Mouse (Mus musculus): ENCODE results near the gene Uggt2.
"Not testable (repeated sequence)": the region's sequence is repeated elsewhere in the genome, so short reads cannot be mapped to it uniquely, and the experiment has no call there.

Gene Uggt2

DNA sequence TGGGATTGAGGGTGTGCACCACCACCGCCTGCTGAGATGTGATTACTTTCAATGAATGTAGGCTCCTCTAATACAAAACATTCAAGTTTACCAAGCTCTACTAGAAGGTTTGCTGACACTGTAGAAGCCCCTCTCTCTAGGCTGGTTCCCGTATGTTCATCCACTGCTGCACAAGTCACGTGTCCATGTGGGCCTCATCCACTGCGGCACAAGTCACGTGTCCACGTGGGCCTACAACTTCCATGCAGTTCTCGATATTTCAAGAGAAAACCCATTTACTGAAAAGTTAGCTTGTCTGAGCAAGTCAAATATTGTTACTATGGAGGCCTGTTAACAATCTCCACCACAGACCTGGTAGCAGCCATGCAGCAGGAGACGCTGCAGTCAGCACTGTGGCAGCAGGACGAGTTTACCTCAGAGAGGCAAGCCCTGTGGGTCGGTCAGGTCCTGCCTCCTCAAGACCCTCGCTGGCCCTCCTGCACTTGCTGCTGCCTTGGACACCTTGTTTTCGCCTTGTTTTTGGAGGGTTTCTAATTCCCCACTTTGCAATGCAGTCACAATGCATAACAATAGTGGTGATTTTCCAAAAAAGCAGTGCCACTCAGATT, 62.0 kb downstream of the Uggt2 start:
- in situ Hi-C loops (cut with MboI, MseI) = no loop called here

DNA sequence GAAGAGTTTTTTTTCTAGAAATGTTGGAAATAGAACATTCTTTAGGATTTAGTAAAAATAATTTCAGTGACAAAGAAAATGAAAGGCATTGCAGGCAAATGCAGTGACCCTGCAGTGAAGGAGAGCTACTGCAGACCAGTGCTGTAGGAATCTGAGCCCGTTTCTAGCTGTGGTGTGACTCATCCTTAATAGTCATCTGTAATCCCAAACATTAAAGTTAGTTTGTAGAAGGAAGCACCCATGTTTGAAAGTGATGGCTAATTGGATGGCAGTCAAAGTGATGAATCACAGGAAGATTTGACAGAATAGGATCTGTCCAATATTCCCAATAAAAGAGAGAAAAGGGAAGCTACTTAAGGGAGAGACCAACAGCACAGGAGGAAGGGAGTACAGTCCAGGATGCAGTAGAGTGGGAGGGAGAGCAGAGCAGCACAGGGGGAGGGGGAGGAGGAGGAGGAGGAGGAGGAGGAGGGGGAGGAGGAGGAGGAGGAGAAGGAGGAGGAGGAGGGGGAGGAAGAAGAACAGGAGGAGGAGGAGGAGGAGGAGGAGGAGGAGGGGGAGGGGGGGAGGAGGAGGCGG, 71.5 kb downstream of the Uggt2 start:
- in situ Hi-C loops (cut with MboI, MseI) = no loop called here

- in situ Hi-C loops (cut with MboI, MseI) = no loop called here
Measured at GRCm38 (mm10) chr14:119027130-119027529, 72.1 kb downstream of the Uggt2 start.

DNA sequence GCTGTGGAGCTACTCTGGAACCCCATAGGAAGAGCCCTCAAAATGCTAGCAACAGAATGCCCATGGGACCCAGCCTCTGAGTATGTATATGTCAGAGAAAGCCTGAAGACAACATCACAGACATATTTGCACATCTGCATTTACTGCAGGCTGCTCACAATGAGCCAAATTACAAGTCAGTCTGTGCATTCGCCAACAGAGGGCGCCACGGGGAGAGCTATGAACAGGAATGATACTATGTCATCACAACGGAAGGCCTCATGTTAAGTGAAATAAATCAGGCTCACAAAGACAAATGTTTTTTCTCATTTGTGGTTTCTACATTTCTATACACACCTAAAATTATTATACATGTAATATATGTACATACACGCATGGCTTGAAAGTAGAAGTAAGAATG, 73.3 kb downstream of the Uggt2 start:
- in situ Hi-C loops (cut with MboI, MseI) = no loop called here

GRCm38 (mm10) chr14:119013549-119013948, 85.7 kb downstream of the Uggt2 start:
- in situ Hi-C loops (cut with MboI, MseI) = no loop called here

DNA sequence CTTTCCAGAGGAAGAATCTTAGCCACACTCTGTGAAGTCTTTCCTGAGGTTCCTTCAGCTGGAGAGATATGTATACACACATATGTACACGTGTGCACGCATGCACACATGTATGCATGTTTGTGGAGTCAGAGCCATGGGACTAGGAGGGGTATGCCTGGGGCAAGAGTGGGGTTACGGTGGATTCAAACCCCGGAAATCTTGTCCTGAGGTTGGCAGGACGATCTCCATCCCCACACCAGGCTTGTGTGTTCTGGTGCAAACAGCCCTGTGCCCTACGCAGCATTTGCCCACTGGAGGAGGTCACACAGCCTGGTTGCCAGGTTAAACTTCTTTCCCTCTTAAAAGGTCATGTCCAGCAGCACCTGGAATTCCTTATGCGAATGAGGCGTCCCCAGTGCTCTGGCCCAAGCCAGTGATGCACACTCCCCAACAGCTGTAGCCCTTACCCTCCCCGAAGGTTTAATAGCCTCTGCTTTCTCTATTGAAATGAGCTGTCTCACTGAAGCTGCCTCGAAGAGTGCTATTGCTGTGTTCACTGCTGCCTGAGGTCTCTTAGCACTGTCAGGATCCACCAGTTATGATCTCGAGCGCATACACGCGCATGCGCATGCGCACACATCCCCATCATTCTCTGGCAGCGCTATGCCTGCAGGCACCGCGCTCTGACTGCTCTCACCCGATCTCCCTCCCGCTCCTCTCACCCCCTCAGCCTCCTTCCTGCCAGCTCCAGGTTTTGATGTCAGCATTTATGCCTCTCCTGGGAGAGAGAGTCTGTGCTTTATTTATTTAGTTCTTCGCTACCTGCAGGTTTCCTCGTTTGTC, 86.4 kb downstream of the Uggt2 start:
- in situ Hi-C loops (cut with MboI, MseI) = no loop called here

GRCm38 (mm10) chr14:119009531-119009930, 89.7 kb downstream of the Uggt2 start:
- in situ Hi-C loops (cut with MboI, MseI) = no loop called here

GRCm38 (mm10) chr14:119008031-119008590, 91.1 kb downstream of the Uggt2 start:
- in situ Hi-C loops (cut with MboI, MseI) = no loop called here

DNA sequence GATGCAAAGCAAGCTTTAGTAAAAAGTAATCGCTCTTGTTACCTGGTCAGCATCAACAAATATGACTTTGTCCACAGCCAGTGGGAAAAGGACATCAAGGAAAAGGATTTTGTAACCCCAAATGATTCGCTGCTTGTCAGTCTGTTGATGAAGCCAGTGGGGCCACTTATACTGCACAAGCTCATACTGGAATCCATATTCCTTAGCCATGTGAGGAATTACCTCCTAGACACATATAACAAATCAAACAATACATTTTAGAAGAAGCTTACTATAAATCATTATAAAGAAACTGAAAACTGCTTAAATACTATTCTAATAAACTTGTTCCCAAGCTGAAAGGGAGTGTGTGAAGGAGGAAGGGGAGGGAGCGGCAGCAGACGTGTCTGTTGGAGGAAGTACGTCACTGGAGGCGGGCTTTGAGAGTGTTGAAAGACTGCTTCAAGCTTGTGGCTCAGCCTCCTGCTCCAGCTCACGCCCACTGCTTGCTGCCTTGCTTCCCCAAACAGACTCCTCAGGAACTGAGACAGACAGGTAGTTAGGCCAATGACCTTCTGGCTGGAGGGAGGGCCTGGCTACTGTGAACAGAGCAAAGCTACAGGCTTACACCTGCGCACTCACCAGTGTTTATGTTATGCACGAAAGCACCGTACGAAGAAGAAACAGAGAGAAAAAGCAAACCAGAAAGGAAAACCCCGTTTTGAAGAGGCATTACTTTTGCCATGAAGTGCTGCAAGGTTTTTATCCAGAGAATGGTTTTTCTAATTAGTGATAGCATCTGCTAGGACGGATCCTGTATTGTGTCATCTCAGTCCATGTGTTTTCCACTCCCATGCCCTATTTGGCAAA, 91.9 kb downstream of the Uggt2 start:
- in situ Hi-C loops (cut with MboI, MseI) = no loop called here

- in situ Hi-C loops (cut with MboI, MseI) = no loop called here
Measured at GRCm38 (mm10) chr14:119006441-119007102, 92.7 kb downstream of the Uggt2 start.

GRCm38 (mm10) chr14:119005834-119006233, 93.4 kb downstream of the Uggt2 start:
- in situ Hi-C loops (cut with MboI, MseI) = no loop called here

GRCm38 (mm10) chr14:119003320-119003719, 95.9 kb downstream of the Uggt2 start:
- in situ Hi-C loops (cut with MboI, MseI) = no loop called here

DNA sequence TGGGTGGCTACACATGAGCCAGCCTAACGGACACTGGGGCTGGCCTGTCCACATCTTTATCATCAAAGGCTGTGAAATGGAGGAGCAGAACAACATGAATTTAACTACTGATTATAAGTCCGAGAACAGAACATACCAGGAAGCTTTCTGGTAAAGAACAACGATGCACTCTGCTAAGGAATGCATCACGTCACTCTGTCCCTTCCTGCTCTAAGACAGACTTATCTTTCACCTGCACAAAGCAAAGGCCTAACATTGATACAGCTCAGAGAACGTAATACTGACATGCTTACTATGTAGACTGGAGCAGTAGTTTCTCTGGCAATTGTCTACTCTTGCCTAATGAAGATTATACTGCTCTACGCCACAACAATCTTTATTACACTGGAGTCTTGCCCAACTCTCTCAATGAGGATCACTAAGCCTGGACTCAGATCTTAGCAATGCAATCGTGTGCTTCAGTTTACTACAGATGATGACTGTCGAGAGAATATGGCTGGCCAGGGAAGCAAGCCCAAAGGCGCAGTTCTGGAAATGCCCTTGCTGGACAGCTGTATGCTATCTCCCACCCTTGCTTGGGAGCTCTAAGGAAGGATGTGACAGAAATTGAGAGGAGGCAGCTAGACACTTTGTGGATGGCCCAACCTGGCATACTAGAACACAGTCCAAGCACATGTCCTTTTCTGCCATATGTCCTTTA, 103.9 kb downstream of the Uggt2 start:
- in situ Hi-C loops (cut with MboI, MseI) = no loop called here

DNA sequence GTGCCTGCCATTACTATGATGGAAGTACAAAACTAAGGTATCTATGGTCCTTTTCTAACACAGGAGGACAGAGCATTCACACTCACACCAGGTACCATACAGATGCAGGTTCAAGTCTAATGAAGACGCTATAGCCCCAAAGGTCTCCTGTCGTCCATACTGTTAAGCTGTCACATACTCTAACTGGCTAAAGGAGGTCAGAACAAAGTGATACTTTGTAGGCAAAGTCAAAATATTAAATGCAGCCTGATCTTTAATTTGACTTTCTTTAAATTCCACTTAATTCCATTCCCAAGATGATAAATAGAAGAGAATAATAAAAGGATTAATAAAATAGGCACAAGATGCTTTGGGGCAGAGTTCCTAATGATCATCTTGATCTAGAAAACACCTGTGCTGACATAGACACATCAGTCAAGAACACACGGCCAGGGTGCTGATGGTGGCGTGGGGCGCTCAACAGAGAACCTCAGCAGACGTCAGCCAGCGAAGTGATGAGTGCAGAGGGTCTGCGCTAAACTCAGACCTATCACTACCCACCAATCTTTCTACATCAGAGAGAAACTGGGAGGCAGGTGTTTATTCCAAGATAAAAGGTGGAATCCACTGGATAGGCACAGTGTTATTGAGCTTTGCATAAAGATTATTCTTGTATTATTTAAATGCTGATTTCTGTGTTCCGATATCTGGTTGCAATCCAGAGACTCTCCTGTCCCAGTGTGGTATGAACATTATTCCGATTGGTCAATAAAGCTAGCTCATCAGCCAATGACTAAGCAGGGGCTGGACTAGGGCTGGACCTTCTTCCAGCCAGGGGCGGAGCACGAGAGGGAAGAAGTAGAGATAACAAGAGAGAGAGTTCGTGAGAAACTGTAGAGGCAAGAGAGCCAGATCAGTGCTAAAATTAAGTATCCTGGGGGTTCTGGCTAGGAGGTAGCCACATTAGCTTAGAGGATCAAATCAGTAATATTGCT, 111.4 kb downstream of the Uggt2 start:
- in situ Hi-C loops (cut with MboI, MseI) = loop anchor here in 1 of 2 experiments (5.0 kb wide), 1 partner anchor 171 kb away; no protein-coding TSS in a partner anchor

DNA sequence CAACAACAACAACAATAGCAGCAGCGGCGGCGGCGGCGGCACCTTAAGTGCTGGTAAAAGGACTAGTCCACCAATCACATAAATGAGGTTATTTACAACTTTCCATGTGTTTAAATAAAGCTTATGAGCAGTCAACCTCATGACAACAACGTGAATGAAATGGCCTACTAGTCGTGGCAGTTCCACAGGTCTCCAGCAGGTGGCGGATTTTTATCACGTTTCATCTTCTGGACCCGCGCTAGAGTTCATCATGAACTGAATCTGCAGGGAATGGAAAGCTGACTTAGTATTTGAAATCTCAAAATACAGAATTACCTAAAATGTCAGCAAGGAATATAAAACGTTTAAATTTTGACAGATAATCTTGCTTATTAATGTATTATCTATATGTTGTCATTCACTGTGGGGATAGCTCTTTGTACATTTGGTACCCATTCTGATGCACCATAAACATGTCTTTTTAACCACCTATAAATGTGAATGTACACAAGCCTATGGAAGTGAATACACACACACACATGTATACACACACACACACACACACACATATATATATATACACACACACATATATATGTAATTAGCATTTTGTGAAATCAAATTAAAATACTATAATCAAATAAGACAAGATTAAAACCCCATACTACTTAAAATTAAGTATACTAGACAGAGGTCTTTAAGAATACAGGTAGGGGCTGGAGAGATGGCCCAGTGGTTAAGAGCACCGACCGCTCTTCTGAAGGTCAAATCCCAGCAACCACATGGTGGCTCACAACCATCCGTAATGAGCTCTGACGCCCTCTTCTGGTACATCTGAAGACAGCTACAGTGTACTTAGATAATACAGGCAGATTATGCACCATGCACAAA, 112.3 kb downstream of the Uggt2 start:
- in situ Hi-C loops (cut with MboI, MseI) = loop anchor here in 1 of 2 experiments (5.0 kb wide), 1 partner anchor 170 kb away; no protein-coding TSS in a partner anchor

- in situ Hi-C loops (cut with MboI, MseI) = no loop called here
Measured at GRCm38 (mm10) chr14:118984161-118984560, 115.1 kb downstream of the Uggt2 start.

DNA sequence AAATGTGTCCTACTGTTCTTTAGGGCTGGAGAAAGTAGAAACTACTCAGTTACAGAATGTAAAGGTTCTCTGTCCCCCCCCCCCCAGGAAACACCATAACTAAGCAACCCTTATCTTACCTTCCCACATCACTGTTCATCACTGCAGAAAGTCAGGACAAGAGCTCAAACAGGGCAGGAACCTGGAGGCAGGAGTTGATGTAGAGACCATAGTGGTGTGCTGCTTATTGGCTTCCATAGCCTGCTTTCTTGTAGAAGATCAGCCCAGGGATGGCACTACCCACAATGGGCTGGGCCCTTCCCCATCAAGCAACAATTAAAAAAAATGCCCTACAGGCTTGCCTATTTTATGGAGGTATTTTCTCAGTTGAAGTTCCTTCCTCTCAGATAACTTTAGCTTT, 115.8 kb downstream of the Uggt2 start:
- in situ Hi-C loops (cut with MboI, MseI) = no loop called here

DNA sequence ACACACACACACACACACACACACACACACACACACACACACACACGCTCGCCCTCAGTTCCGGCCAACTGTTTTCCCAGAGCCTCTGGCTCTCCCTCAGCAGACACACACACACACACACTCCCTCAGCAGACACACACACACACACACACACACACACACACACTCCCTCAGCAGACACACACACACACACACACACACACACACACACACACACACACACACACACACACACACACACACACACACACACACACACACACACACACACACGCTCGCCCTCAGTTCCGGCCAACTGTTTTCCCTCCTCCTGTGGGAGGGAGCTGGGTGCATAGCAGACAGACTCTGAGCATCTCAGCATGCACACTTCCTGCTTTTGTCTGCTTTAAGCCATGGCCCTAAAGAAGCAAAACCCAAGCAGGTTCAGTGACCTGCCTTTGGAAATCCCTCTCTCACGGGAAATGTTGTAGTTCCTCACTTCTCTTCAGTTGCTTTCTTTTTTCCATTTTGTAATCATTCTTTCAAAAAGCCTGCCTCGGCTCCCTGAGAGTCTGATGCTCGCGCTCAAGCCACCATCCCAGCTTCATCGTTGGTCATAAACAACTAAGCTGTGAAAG, 116.7 kb downstream of the Uggt2 start:
- in situ Hi-C loops (cut with MboI, MseI) = not testable (repeated sequence)
